Mouse (Mus musculus): ENCODE data around the gene Shisa5. TPM values are rescaled to one million over a fixed set of nuclear protein-coding genes. Genes with fewer than 3 reads are reported as not detected.

The Shisa5 gene
- polyA plus RNA-seq, 1 experiment from 2014 or later, result 58.2 TPM

GRCm38 (mm10) chr9:109103250-109103649 lies 64.9 kb downstream of the Shisa5 start:
- Histone ChIP-seq H3K4me3 (no peak overlapping the region), H3K36me3 (peaks cover 87% of the 10 kb centered on the region), H3K27me3 (ENCODE audit: insufficient read depth, poor library complexity, severe bottlenecking) (no peaks in the 10 kb centered on the region), H3K9me3 (no peaks in the 10 kb centered on the region), H3K27ac (no peak overlapping the region; the same call in 1 of the 2 replicates), H3K4me1 (peaks cover 45% of the 10 kb centered on the region)
- 72% methylated on average over 7 of the region's 7 CpGs for WGBS
- no peak for DNase-seq (ENCODE audit: low spot score)

DNA sequence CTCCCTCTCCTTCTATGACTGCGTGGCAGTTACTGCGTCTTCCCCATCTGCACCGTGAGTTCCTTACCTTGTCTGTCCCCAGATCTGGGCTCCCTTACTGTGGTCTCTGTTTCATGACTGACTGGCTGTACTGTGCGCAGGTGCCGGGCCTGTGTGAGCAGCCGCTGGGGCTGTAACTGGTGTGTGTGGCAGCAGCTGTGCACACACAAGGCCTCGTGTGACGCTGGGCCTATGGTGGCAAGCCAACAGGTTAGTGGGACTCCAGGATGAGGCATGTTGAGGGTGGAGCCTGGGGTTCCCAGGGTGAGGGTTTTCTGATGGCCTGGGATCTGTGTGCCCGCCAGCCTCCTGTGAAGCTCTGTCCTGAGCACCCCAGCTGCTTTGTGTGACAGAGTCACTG lies 65.7 kb downstream of the Shisa5 start:
- H3K4me1 ChIP-seq, result peaks cover 37% of the 10 kb centered on the region
- WGBS, result 92% methylated on average over 9 of the region's 9 CpGs
- no peak for DNase-seq (ENCODE audit: low spot score)
- H3K27ac ChIP-seq, result no peak overlapping the region
- H3K9me3 ChIP-seq, result no peaks in the 10 kb centered on the region
- H3K4me3 ChIP-seq, result no peak overlapping the region
- peaks cover 95% of the 10 kb centered on the region for H3K36me3 ChIP-seq
- H3K27me3 ChIP-seq (ENCODE audit: insufficient read depth, poor library complexity, severe bottlenecking), result no peaks in the 10 kb centered on the region

DNA sequence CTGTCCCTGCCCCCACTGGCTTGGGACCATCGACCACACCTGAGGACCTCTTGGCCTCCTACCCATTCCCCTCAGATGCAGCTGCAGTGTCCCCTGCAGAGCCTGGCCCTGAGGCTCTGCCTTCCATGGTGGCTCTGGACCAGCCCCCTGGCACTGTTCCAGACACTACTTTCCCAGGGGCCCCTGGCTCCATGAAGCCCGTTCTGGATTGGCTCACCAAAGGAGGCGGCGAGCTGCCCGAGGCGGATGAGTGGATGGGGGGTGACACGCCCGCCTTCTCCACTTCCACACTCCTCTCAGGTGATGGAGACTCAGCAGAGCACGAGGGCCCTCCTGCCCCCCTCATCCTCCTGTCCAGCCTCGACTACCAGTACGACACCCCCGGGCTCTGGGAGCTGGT lies 66.6 kb downstream of the Shisa5 start:
- H3K36me3 ChIP-seq, result peaks cover 98% of the 10 kb centered on the region
- peaks cover 28% of the 10 kb centered on the region for H3K4me1 ChIP-seq
- H3K4me3 ChIP-seq, result no peak overlapping the region
- H3K9me3 ChIP-seq, result no peaks in the 10 kb centered on the region
- DNase-seq (ENCODE audit: low spot score), result no peak
- WGBS, result 80% methylated on average over 12 of the region's 12 CpGs
- H3K27ac ChIP-seq, result peak overlapping the region; percentile 37; the same call in 1 of the 2 replicates
- no peaks in the 10 kb centered on the region for H3K27me3 ChIP-seq (ENCODE audit: insufficient read depth, poor library complexity, severe bottlenecking)

GRCm38 (mm10) chr9:109105648-109106047 lies 67.3 kb downstream of the Shisa5 start:
- H3K9me3 ChIP-seq, result no peaks in the 10 kb centered on the region
- peaks cover 98% of the 10 kb centered on the region for H3K36me3 ChIP-seq
- no peak overlapping the region for H3K27ac ChIP-seq
- WGBS, result 93% methylated on average over 12 of the region's 12 CpGs
- no peaks in the 10 kb centered on the region for H3K27me3 ChIP-seq (ENCODE audit: insufficient read depth, poor library complexity, severe bottlenecking)
- no peak overlapping the region for H3K4me3 ChIP-seq
- no peak for DNase-seq (ENCODE audit: low spot score)
- H3K4me1 ChIP-seq, result peaks cover 21% of the 10 kb centered on the region

DNA sequence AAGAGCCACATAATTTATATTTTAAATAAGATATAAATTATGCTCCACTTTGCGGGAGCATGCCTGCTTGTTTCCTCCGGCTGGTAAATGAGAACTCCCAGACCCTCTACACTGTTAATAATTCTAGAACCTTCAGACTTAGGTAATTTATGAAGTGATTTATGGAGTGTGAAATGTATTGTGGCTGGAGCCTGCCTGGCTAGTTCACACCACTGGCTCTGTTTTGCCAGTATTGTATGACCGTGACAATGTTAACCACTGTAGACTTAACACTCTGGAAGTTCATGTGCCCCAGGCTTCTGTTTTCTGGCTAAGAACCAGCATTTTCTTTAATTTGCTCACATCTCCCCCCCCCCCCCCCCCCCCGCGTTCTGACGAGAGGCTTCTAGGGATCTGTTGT lies 69.0 kb downstream of the Shisa5 start:
- H3K4me3 ChIP-seq, result no peak overlapping the region
- peaks cover 16% of the 10 kb centered on the region for H3K4me1 ChIP-seq
- 81% methylated on average over 5 of the region's 6 CpGs for WGBS
- no peaks in the 10 kb centered on the region for H3K9me3 ChIP-seq
- H3K27me3 ChIP-seq (ENCODE audit: insufficient read depth, poor library complexity, severe bottlenecking), result no peaks in the 10 kb centered on the region
- H3K27ac ChIP-seq, result no peak overlapping the region
- DNase-seq (ENCODE audit: low spot score), result no peak
- peaks cover 100% of the 10 kb centered on the region for H3K36me3 ChIP-seq

Other genes with a start within 250 kb of the Shisa5 start
- gene Nckipsd, start 230.2 kb upstream of the Shisa5 start, polyA plus RNA-seq (2016; fragmentation: Nextera tagmentation; extraction: Ambion mirVana), result 9.2 and 10.8 TPM in 2 replicates
- 0.13 and 0.26 TPM in 2 replicates for gene Celsr3, start 212.2 kb upstream of the Shisa5 start, polyA plus RNA-seq (2016; fragmentation: Nextera tagmentation; extraction: Ambion mirVana)
- gene Slc26a6, start 185.3 kb upstream of the Shisa5 start, polyA plus RNA-seq (2016; fragmentation: Nextera tagmentation; extraction: Ambion mirVana), result 5.4 and 9.3 TPM in 2 replicates
- not detected in 2 replicates for gene Tmem89, start 123.9 kb upstream of the Shisa5 start, polyA plus RNA-seq (2016; fragmentation: Nextera tagmentation; extraction: Ambion mirVana)
- 692 and 883 TPM in 2 replicates for gene Uqcrc1, start 101.9 kb upstream of the Shisa5 start, polyA plus RNA-seq (2016; fragmentation: Nextera tagmentation; extraction: Ambion mirVana)
- gene Col7a1, start 85.0 kb upstream of the Shisa5 start, polyA plus RNA-seq (2016; fragmentation: Nextera tagmentation; extraction: Ambion mirVana), result 1.0 and 1.8 TPM in 2 replicates
- gene Ucn2, start 52.6 kb upstream of the Shisa5 start, polyA plus RNA-seq (2016; fragmentation: Nextera tagmentation; extraction: Ambion mirVana), result not detected in 2 replicates
- gene Pfkfb4, start 46.8 kb upstream of the Shisa5 start, polyA plus RNA-seq (2016; fragmentation: Nextera tagmentation; extraction: Ambion mirVana), result 6.9 and 9.4 TPM in 2 replicates
- 8.2 and 8.9 TPM in 2 replicates for gene Trex1, start 21.2 kb downstream of the Shisa5 start, polyA plus RNA-seq (2016; fragmentation: Nextera tagmentation; extraction: Ambion mirVana)
- 20.6 and 26.8 TPM in 2 replicates for gene Atrip, start 35.6 kb downstream of the Shisa5 start, polyA plus RNA-seq (2016; fragmentation: Nextera tagmentation; extraction: Ambion mirVana)
- gene Ccdc51, start 43.9 kb downstream of the Shisa5 start, polyA plus RNA-seq (2016; fragmentation: Nextera tagmentation; extraction: Ambion mirVana), result 19.1 and 19.7 TPM in 2 replicates
- 734 and 774 TPM in 2 replicates for gene Tma7, start 44.0 kb downstream of the Shisa5 start, polyA plus RNA-seq (2016; fragmentation: Nextera tagmentation; extraction: Ambion mirVana)
- gene Plxnb1, start 56.8 kb downstream of the Shisa5 start, polyA plus RNA-seq (2016; fragmentation: Nextera tagmentation; extraction: Ambion mirVana), result 11.5 and 14.2 TPM in 2 replicates
- gene Fbxw21, start 123.5 kb downstream of the Shisa5 start, polyA plus RNA-seq (2016; fragmentation: Nextera tagmentation; extraction: Ambion mirVana), result not detected in 2 replicates
- not detected in 2 replicates for gene Fbxw13, start 157.4 kb downstream of the Shisa5 start, polyA plus RNA-seq (2016; fragmentation: Nextera tagmentation; extraction: Ambion mirVana)
- gene Fbxw20, start 196.2 kb downstream of the Shisa5 start, polyA plus RNA-seq (2016; fragmentation: Nextera tagmentation; extraction: Ambion mirVana), result not detected in 2 replicates
- gene Fbxw14, start 249.1 kb downstream of the Shisa5 start, polyA plus RNA-seq (2016; fragmentation: Nextera tagmentation; extraction: Ambion mirVana), result not detected in 2 replicates